Mouse (Mus musculus) embryonic facial prominence, embryonic 10.5 days (tissue): ENCODE data around the gene Pxmp4. TPM values are rescaled to one million over a fixed set of nuclear protein-coding genes. Genes with fewer than 3 reads are reported as not detected.

Experiments
- DNase-seq: peaks from one replicate; pipeline ENCODE4 v3.0.0-alpha.2; 2017; ENCODE audit warnings: low spot score
- H3K27ac ChIP-seq: fragments of 300-500 bp; sonication (generic); replicated peaks from 2 replicates; pipeline ENCODE4 v1.5.1; 2016; ENCODE audit warnings: mild to moderate bottlenecking
- H3K27me3 ChIP-seq: fragments of 300-500 bp; sonication (generic); replicated peaks from 2 replicates; pipeline ENCODE4 v1.6.1; 2016; ENCODE audit warnings: low read depth, mild to moderate bottlenecking; ENCODE audit not compliant: poor library complexity, severe bottlenecking
- H3K36me3 ChIP-seq: fragments of 300-500 bp; sonication (generic); replicated peaks from 2 replicates; pipeline ENCODE4 v1.6.1; 2016; ENCODE audit warnings: mild to moderate bottlenecking, moderate library complexity
- H3K4me1 ChIP-seq: fragments of 300-500 bp; sonication (generic); 2 replicates; pipeline ENCODE4 v1.6.1; 2016
- H3K4me3 ChIP-seq: fragments of 300-500 bp; sonication (generic); 2 replicates; pipeline ENCODE4 v1.5.1; 2016; ENCODE audit warnings: mild to moderate bottlenecking, moderate library complexity
- H3K9me3 ChIP-seq: fragments of 300-500 bp; sonication (generic); 2 replicates; pipeline ENCODE4 v1.6.1; 2016; ENCODE audit warnings: mild to moderate bottlenecking
- WGBS: fragments of 180-500 bp; shearing (Covaris S2); methylation state at CpG from one replicate; pipeline ENCODE4 v1.1.7; 2016; 5-methylcytosine and 5-hydroxymethylcytosine counted together
- polyA plus RNA-seq: library from polyadenylated mRNA; unstranded; fragments of >200 nt; fragmentation: Nextera tagmentation; extraction: Ambion mirVana; gene quantifications from 2 replicates; pipeline ENCODE4 v1.2.1, GENCODE M21; 2016

Gene Pxmp4
- polyA plus RNA-seq, 1 experiment from 2014 or later, result 13.8 TPM

- no peak overlapping the region for H3K27ac ChIP-seq
- no peaks in the 10 kb centered on the region for H3K4me1 ChIP-seq
- H3K36me3 ChIP-seq, result peaks cover 75% of the 10 kb centered on the region
- WGBS, result 94% methylated on average over 5 of the region's 5 CpGs
- no peak overlapping the region for H3K4me3 ChIP-seq
- no peak for DNase-seq
- no peaks in the 10 kb centered on the region for H3K27me3 ChIP-seq
- peaks cover 3% of the 10 kb centered on the region; the same call in 1 of the 2 replicates for H3K9me3 ChIP-seq
Observed at GRCm38 (mm10) chr2:154633039-154633742, 29.7 kb upstream of the Pxmp4 start.

- Histone ChIP-seq H3K4me3 (no peak overlapping the region), H3K9me3 (no peaks in the 10 kb centered on the region), H3K36me3 (peaks cover 73% of the 10 kb centered on the region), H3K27me3 (no peaks in the 10 kb centered on the region), H3K4me1 (no peaks in the 10 kb centered on the region), H3K27ac (no peak overlapping the region)
- WGBS, result 91% methylated on average over 16 of the region's 16 CpGs
- no peak for DNase-seq
Observed at GRCm38 (mm10) chr2:154632203-154632780, 28.8 kb upstream of the Pxmp4 start.

- 85% methylated on average over 5 of the region's 5 CpGs for WGBS
- Histone ChIP-seq H3K4me3 (no peak overlapping the region), H3K36me3 (peaks cover 69% of the 10 kb centered on the region), H3K4me1 (no peaks in the 10 kb centered on the region), H3K27me3 (no peaks in the 10 kb centered on the region), H3K27ac (no peak overlapping the region), H3K9me3 (no peaks in the 10 kb centered on the region)
- DNase-seq, result no peak
Observed at GRCm38 (mm10) chr2:154630531-154630930, 27.0 kb upstream of the Pxmp4 start.

- Histone ChIP-seq H3K27me3 (no peaks in the 10 kb centered on the region), H3K36me3 (peaks cover 55% of the 10 kb centered on the region), H3K4me1 (no peaks in the 10 kb centered on the region), H3K9me3 (peaks cover 4% of the 10 kb centered on the region; the same call in 1 of the 2 replicates), H3K4me3 (no peak overlapping the region), H3K27ac (no peak overlapping the region)
- DNase-seq, result no peak
Observed at GRCm38 (mm10) chr2:154624137-154624536, 20.6 kb upstream of the Pxmp4 start.

- H3K27me3 ChIP-seq, result no peaks in the 10 kb centered on the region
- H3K36me3 ChIP-seq, result peaks cover 38% of the 10 kb centered on the region
- no peak for DNase-seq
- no peak overlapping the region for H3K4me3 ChIP-seq
- H3K4me1 ChIP-seq, result no peaks in the 10 kb centered on the region
- H3K9me3 ChIP-seq, result peaks cover 4% of the 10 kb centered on the region; the same call in 1 of the 2 replicates
- WGBS, result 78% methylated on average over 5 of the region's 5 CpGs
- no peak overlapping the region for H3K27ac ChIP-seq
Observed at GRCm38 (mm10) chr2:154621684-154622083, 18.2 kb upstream of the Pxmp4 start.

DNA sequence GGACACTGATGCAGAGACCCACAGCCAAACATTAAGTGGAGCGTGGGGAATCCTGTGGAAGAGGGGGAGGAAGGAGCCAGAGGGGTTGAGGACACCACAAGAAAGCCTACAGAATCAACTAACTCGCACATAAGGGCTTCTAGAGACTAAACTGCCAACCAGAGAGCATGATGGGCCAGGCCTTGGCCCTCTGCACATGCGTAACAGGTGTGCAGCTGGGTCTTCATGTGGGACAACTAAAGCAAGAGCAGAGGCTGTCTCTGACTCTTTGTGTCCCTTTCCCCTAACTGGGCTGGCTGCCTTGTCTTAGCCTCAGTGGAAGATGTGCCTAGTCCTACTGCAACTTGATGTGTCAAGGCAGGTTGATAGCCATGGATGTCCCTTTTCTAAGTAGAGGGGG, 13.6 kb upstream of the Pxmp4 start:
- H3K4me1 ChIP-seq, result peaks cover 25% of the 10 kb centered on the region
- no peak for DNase-seq
- H3K36me3 ChIP-seq, result peaks cover 5% of the 10 kb centered on the region; the same call in 1 of the 2 replicates
- H3K27ac ChIP-seq, result no peak overlapping the region
- WGBS, result 91% methylated on average over 3 of the region's 3 CpGs
- no peaks in the 10 kb centered on the region for H3K9me3 ChIP-seq
- no peaks in the 10 kb centered on the region for H3K27me3 ChIP-seq
- H3K4me3 ChIP-seq, result no peak overlapping the region

- H3K4me1 ChIP-seq, result peaks cover 25% of the 10 kb centered on the region
- peaks cover 5% of the 10 kb centered on the region; the same call in 1 of the 2 replicates for H3K36me3 ChIP-seq
- no peaks in the 10 kb centered on the region for H3K9me3 ChIP-seq
- H3K27ac ChIP-seq, result no peak overlapping the region
- no peaks in the 10 kb centered on the region for H3K27me3 ChIP-seq
- WGBS, result 94% methylated on average over 5 of the region's 5 CpGs
- DNase-seq, result no peak
- no peak overlapping the region for H3K4me3 ChIP-seq
Observed at GRCm38 (mm10) chr2:154615674-154616073, 12.2 kb upstream of the Pxmp4 start.

DNA sequence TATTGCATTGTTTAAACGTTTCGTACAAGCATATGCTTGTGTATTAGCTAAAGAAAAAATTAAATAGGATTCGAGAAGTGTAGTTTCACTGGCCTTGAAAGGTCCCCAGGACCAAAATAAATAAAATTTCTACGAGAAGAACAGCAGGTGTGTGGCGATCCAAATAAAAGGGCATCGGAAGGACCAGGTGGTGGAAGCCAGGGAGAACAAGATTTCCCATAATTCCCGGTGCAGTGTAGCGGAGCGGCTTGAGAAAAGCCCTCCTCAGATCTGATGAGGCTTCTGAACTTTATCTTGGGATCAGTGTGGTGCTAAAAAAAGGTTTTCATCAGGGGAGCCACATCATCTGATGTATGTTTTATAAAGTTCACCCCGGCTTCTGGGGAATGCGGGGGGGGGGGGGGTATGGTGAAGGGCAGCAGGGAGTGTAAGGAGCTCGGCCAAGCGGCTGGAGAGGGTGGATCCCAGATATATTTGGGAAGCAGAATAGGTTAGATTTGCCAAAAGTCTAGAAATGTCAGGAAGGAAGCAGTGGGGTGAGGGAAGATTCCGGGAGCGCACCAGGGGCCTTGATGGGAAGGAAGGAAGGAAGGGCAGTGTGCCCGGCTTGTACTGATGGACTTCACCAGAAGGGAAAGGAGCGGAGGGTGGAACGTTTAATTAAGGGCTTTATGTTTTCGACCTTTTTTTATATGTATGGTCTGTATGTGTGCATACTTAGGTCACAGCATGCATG, 11.5 kb upstream of the Pxmp4 start:
- 72% methylated on average over 19 of the region's 19 CpGs for WGBS
- Histone ChIP-seq H3K27ac (no peak overlapping the region), H3K4me1 (peaks cover 25% of the 10 kb centered on the region), H3K36me3 (peaks cover under 1% of the 10 kb centered on the region; the same call in 1 of the 2 replicates), H3K4me3 (0 out of 2 replicates have a peak overlapping the region, but pooled peaks have one; percentile 73), H3K27me3 (no peaks in the 10 kb centered on the region), H3K9me3 (no peaks in the 10 kb centered on the region)
- no peak for DNase-seq

DNA sequence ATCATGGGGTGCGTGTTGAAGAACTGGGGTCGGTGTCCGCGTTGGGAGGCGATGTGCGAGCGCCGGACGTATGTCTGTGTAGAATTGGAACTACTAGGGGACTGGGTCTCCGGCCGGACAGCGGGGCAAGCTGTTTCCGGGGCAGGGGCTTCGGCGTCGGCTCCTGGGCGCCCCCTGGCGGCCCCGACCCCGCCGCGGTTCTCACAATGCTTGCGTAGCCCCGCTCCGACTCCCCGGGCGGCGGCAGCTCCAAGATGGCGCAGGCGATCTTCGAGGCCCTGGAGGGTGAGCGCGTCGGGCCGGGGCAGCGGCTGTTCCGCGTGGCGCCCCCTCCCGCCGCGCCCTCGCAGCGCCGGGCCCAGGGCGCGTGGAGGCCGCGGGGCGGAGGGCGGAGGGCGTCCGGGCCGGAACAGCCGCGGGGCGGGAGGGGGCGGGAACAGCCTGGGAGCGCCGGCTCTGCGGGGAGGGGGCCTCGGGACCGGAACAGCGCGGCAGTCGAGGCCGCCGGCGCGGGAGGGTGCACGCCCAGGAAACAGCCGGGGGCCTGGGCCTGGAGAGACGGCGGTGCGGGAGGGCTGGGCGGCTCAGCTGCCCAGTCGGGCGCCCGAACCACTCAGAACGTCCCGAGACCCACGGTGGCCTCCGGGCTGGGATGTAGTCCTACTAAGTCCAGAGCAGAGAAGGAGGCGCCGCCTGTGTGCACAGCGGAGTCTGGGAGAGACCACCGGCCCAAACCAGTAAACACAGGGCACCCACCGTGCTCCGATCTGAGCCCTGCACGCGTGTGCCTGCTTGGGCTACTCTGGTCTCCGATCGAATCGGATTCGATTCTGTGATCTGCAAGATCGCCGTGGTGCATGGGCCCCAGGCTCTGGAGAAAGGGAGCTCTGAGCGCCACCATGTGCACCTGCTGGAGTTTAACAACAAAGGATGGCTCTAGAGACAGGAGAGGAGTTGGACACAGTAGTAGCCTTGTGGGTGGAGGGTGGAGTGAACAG, 9.9 kb upstream of the Pxmp4 start, which contains the start of the genes Zfp341 and 4930519P11Rik:
Gene Zfp341 (plus strand): TSS at position 180 of the 998 bp plus-strand sequence.
Gene 4930519P11Rik (minus strand): TSS at position 320 of the 998 bp plus-strand sequence.
- peaks cover 3% of the 10 kb centered on the region; the same call in 1 of the 2 replicates for H3K27me3 ChIP-seq
- peaks cover 25% of the 10 kb centered on the region for H3K4me1 ChIP-seq
- H3K36me3 ChIP-seq, result no peaks in the 10 kb centered on the region
- H3K27ac ChIP-seq, result peak within 1 kb of the TSS; percentile 99
- H3K4me3 ChIP-seq, result peak within 1 kb of the TSS; percentile 73
- 1% methylated on average over 97 of the region's 98 CpGs for WGBS
- H3K9me3 ChIP-seq, result no peaks in the 10 kb centered on the region
- DNase-seq, result peak; percentile 95

DNA sequence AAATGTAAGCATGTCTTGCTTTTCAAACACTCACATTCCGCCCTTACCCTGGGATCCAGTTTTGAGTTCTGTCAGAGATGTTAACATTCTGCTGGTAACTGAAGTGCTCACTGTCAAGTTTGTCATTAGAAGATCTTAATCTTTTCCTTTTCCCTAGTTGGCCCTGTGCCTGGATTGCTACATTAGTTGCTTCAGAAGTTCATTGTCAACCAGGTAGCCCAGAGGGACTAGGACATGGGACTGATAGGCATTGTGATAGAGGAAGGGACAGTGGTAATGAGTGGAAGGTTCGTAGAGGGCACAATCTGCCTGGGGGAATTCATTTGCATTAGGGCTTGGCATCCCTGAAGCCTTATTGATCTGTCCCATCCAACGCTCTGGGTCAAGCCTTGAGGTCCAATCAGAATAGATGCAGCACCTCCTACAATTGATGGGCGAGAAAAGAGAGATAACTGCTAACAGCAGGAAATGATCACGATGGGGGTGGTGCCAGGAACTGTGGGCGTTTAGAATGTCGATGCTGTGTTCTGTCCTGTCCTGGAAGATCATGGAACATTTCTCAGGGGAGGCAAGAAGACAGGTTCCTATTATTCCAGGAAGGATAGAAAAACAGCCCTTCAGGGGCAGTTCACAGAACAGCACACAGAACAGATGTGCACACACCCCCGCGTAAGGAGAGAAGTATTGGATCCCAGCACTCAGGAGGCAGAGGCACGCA, 5.7 kb upstream of the Pxmp4 start:
- peaks cover 20% of the 10 kb centered on the region for H3K4me1 ChIP-seq
- no peak overlapping the region for H3K27ac ChIP-seq
- H3K9me3 ChIP-seq, result no peaks in the 10 kb centered on the region
- no peak for DNase-seq
- no peaks in the 10 kb centered on the region for H3K36me3 ChIP-seq
- H3K4me3 ChIP-seq, result no peak overlapping the region
- WGBS, result 68% methylated on average over 10 of the region's 10 CpGs
- H3K27me3 ChIP-seq, result peaks cover 3% of the 10 kb centered on the region; the same call in 1 of the 2 replicates

GRCm38 (mm10) chr2:154606965-154607364, 3.5 kb upstream of the Pxmp4 start:
- 79% methylated on average over 1 of the region's 1 CpGs for WGBS

More at GRCm38 (mm10) chr2:154606965-154607364, 3.5 kb upstream of the Pxmp4 start:
- no peaks in the 10 kb centered on the region for H3K9me3 ChIP-seq
- peaks cover 14% of the 10 kb centered on the region for H3K4me1 ChIP-seq
- no peak for DNase-seq
- H3K27me3 ChIP-seq, result peaks cover 3% of the 10 kb centered on the region; the same call in 1 of the 2 replicates
- H3K4me3 ChIP-seq, result no peak overlapping the region
- no peaks in the 10 kb centered on the region for H3K36me3 ChIP-seq
- H3K27ac ChIP-seq, result no peak overlapping the region
